21 mouse cellular contexts compared by ENCODE assay signal in the genomic region with DNA sequence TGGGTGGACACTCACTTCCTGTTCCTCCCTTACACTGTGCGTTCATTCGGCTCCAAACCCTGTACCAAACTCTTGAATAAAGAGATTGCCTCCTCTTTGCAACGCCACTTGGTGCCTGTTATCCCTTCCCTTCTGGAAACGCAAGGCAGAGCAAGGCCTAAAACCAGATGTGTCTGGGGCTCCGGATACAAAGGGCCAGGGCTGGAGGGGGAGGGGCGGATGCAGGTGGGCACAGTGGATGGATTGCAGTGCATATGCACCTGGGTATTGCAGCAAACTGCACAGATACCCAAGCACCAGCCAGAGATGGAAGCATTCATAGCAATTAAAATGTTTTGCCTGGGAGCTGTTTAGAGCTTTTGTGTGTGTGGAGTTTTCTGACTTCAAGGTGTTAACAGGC.
DNase-seq lines count a peak whose midpoint lies in the region; ATAC-seq lines count a peak whose summit lies in the region.
"Had no signal": no experiment of that assay in that cellular context is flagged by ENCODE, and none has a peak within 500 bp of the region (broad histone marks: within the 10 kb centered on the region; RNA-seq: fewer than 3 reads in every experiment).

No protein-coding gene starts in this region.

- H3K9me3 ChIP-seq in hindbrain, embryonic 13.5 days, result no peaks in the 10 kb centered on the region
- no peaks in the 10 kb centered on the region for H3K9me3 ChIP-seq in hindbrain, embryonic 14.5 days (ENCODE audit: control insufficient read depth, low read length)
- H3K9me3 ChIP-seq: intestine, embryonic 15.5 days; limb, embryonic 13.5 days; liver, embryonic 13.5 days had no signal

- no peak overlapping the region for H3K4me2 ChIP-seq in hindbrain, embryonic 13.5 days
- H3K4me2 ChIP-seq in hindbrain, embryonic 14.5 days (replicated peaks), result no peak overlapping the region
- H3K4me2 ChIP-seq: intestine, embryonic 15.5 days; limb, embryonic 13.5 days; liver, embryonic 13.5 days; lung, embryonic 14.5 days had no signal

- no peaks in the 10 kb centered on the region for H3K36me3 ChIP-seq in hindbrain, embryonic 13.5 days
- H3K36me3 ChIP-seq in hindbrain, embryonic 14.5 days (replicated peaks; ENCODE audit: control insufficient read depth, insufficient read depth), result no peaks in the 10 kb centered on the region
- H3K36me3 ChIP-seq: intestine, embryonic 15.5 days; limb, embryonic 13.5 days; liver, embryonic 13.5 days had no signal

- 0 out of 2 replicates have a peak, but pooled peaks cover 4% of the 10 kb centered on the region for H3K27me3 ChIP-seq in hindbrain, embryonic 13.5 days
- H3K27me3 ChIP-seq in hindbrain, embryonic 14.5 days (ENCODE audit: control insufficient read depth, insufficient read depth, low read length), result no peaks in the 10 kb centered on the region
- H3K27me3 ChIP-seq: intestine, embryonic 15.5 days; limb, embryonic 13.5 days; liver, embryonic 13.5 days; Patski had no signal

- ATAC-seq in hindbrain, embryonic 13.5 days (ENCODE audit: low FRiP score), result no peak
- ATAC-seq in hindbrain, embryonic 14.5 days (ENCODE audit: low FRiP score), result no peak
- ATAC-seq: intestine, embryonic 15.5 days; Patski had no signal

- DNase-seq in embryo, embryonic 11 days, result peak; percentile 56
- no peak for DNase-seq in embryo, embryonic 10 days (ENCODE audit: low spot score)
- DNase-seq in hindbrain, embryonic 14.5 days (ENCODE audit: low spot score), result no peak
- DNase-seq in thymus, postnatal 10 days (ENCODE audit: low spot score in 2 of 2), result peak; percentile 16 to 27
- DNase-seq in thymus, postnatal 36 days, result no peak
- no peak for DNase-seq in right cerebral cortex, adult 2 months (ENCODE audit: low spot score in 2 of 2)
- no peak for DNase-seq in kidney, postnatal 10 days
- DNase-seq: adrenal gland, adult 8-10 months; cerebellum, adult 9-10 months; gastrocnemius, postnatal 25 days; heart, adult 2 months; kidney, adult 9 months; layer of hippocampus, adult 9-11 months; liver, embryonic 13.5 days; lung, embryonic 14.5 days; lung, postnatal 36 days; right cerebral cortex, adult 18-20 months had no signal

- 54% methylated on average over 6 of the region's 6 CpGs for WGBS in hindbrain, embryonic 13.5 days
- 57% methylated on average over 6 of the region's 6 CpGs for WGBS in hindbrain, embryonic 14.5 days

- 0 out of 2 replicates have a peak overlapping the region, but pooled peaks have one; percentile 13 for H3K9ac ChIP-seq in hindbrain, embryonic 13.5 days
- no peak overlapping the region for H3K9ac ChIP-seq in hindbrain, embryonic 14.5 days
- H3K9ac ChIP-seq: intestine, embryonic 15.5 days; liver, embryonic 13.5 days; lung, embryonic 14.5 days had no signal

- H3K4me3 ChIP-seq in hindbrain, embryonic 13.5 days, result no peak overlapping the region
- H3K4me3 ChIP-seq in hindbrain, embryonic 14.5 days (replicated peaks; ENCODE audit: low read length), result no peak overlapping the region
- H3K4me3 ChIP-seq: heart, adult 2 months; intestine, embryonic 15.5 days; limb, embryonic 13.5 days; liver, embryonic 13.5 days had no signal

- H3K27ac ChIP-seq in hindbrain, embryonic 13.5 days, result peak overlapping the region; percentile 49
- no peak overlapping the region; the same call in 1 of the 2 replicates for H3K27ac ChIP-seq in hindbrain, embryonic 14.5 days
- H3K27ac ChIP-seq: heart, adult 2 months; intestine, embryonic 15.5 days; limb, embryonic 13.5 days; liver, embryonic 13.5 days had no signal

- peaks cover 58% of the 10 kb centered on the region for H3K4me1 ChIP-seq in hindbrain, embryonic 13.5 days (replicated peaks)
- peaks cover 12% of the 10 kb centered on the region; the same call in 1 of the 2 replicates for H3K4me1 ChIP-seq in hindbrain, embryonic 14.5 days (replicated peaks; ENCODE audit: control insufficient read depth, insufficient read depth, low read length)
- H3K4me1 ChIP-seq: intestine, embryonic 15.5 days had no signal

Comparison
In these comparisons a context has a peak if more than half of its experiments do, and no peak if none do; other contexts are left out.
1. DNase-seq: peak in embryo, embryonic 11 days (single experiment) and thymus, postnatal 10 days (2 of 2); none in embryo, embryonic 10 days (single experiment), hindbrain, embryonic 14.5 days (single experiment), thymus, postnatal 36 days (0 of 2), right cerebral cortex, adult 2 months (0 of 2) and kidney, postnatal 10 days (single experiment).